Mouse (Mus musculus): ENCODE results near the gene Aoah.

The Aoah gene

DNA sequence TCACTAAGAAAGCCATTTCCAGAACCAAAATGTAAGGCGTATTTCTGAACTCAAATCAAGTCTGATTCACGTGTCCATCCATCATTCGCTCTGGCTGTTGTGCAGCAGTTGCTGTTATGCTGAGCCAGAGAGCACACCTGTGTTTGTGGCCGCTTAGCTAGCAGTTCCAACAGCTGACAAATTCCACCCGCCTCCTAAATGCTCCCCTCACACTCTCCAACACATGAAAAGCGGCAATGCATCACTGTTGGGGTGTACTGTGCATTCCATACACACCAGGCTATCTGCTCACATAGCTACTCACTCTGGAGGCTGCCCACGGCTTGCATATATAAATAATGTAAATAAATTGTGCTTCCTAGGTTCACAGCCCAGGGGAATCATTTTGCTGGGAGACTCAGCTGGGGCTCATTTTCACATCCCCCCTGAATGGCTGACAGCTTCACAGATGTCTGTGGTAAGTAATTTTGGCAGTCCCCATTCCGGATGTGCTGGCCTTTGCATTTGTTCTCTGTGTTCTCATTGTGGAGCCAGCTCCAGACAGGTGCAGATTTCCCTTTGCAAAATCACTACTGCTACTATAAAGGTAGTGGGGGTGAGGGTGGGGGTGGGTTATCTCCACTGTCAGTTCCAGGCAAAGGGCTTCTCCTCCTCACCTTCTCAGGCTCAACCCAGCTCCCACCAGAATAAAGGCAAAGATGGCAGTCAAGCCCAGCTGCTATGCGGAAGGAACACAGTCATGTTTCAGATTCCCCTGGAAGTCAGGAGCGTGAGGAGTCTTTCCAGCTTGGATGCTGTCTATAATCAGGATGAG lies 123.0 kb downstream of the Aoah start:
- DNase-seq: no peak

DNA sequence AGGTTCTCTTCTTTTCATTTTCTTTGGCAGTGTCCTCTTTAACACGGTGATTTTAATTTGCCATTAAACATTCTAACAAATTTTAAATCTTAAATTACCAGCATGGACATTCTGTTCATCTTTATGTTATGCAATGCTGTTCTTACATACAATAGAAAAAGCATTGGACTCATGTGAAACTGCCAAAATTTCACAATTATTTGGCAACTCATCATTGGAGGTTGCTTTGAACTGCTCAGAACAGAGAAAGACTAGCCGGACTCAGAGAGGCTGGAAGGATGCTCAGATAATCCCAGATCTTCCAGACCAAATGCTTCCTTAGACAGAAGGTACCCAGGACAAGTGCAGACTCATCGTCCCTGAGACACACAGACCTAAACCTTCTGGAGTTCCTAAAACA lies 126.5 kb downstream of the Aoah start:
- DNase-seq: no peak

DNA sequence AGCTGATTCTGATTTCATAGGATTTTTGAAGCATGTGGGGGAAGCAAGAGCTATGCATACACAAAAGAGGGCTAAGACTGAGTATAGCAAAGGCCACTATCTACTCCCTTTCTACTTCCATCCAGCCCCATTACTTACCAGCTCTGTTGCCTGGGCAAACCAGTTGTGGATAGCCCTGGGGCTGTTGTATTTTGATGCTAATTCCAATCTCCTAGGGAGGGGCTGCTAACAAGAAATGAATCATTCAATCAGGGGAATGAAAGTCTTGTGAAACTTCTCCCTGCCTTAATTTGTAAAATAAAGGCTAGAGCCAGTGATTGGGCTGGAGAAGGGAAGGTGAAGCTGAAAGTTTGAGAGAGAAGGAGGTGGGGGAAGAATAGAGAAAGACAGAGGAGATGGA lies 142.1 kb downstream of the Aoah start:
- DNase-seq: no peak

DNA sequence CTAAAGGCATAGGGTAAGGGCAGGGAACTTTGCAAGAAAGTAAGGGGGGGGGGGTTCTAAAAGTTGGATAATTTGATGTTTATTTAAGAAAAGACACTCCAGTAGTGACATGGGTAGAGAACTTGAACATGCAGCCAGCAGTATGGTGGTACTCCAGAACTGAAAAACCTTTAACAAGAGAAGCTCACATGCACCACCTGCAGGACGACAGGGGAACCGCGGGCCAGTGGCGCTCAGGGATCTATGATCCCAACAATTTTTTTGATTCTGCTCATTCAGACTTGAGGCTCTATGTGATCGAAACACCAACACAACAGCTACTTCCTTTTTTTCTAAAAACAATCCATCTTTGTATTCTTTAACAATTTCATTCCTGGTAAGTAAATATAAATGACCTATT lies 143.5 kb downstream of the Aoah start:
- DNase-seq: peak; percentile 58

DNA sequence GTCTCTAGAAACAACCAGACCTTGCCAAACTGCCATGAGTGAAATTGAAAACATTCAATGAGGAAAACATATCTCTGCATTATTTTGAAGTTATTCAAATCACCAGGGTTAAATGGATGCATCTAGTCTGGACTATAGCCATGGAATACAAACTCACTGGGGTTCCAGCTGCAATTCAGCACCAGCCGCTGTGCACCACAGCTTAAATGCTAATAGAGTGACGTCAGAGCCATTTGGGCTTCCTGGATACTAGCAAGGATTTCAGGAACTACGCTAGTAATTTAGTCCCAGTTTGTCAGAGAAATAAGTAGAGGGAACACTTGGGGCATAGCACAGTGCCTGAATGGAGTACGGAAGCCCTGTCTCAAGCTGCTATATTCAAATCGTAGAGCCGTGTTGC lies 145.2 kb downstream of the Aoah start:
- DNase-seq: no peak

DNA sequence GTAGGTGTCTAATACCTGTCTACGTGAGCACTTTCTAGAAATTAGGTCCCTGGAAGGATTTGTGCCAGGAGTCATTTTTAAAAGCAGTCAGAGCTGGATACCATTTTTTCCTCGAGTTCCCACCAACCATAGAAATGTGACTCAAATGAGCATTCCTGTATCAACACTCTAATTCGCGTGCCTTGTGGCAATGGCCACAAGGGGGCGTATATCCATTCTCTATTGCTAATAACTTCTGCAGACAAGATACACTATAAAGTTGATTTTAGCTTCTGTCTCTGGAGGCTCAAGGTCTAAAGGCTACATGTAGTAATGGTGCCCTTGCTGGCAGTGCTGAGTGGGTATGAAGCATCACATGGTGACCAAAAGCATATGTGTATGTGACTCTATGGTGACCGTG lies 146.5 kb downstream of the Aoah start:
- peak; percentile 28 for DNase-seq

DNA sequence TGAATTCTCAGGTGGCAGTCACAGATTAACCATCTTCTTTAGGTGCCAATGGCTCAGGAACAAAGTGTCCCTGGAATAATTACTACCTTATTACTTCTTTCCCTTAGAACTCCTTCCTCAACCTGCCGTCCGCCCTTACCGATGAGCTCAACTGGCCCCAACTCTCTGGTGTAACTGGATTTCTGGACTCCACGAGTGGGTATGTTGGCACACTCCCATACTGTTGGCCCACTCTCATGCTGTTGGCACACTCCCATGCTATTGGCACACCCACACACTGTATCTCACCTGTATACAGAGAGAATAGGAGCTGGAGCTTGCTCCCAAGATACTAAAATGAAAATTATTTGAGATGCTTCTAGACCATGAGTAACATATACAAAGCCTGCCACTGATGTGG lies 147.8 kb downstream of the Aoah start:
- no peak for DNase-seq

DNA sequence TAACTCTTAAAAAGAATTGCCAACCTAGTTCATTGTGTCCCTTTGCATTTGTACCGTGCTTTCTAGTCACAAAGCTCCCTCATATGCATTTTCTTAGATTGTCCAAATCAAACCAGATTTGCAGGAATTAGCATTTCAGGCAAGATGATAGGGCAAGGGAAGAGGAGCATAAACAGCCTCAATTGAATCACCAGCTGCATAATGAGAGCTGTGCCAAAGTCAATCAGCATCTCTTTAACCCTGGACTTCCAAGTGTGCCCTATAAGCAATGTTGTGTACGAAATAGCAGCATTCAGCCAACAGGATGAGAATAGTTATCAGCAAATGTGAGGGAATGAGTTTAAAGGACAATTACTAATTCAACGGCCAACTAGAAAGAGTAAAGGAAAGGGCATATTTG lies 169.2 kb downstream of the Aoah start:
- DNase-seq: no peak

DNA sequence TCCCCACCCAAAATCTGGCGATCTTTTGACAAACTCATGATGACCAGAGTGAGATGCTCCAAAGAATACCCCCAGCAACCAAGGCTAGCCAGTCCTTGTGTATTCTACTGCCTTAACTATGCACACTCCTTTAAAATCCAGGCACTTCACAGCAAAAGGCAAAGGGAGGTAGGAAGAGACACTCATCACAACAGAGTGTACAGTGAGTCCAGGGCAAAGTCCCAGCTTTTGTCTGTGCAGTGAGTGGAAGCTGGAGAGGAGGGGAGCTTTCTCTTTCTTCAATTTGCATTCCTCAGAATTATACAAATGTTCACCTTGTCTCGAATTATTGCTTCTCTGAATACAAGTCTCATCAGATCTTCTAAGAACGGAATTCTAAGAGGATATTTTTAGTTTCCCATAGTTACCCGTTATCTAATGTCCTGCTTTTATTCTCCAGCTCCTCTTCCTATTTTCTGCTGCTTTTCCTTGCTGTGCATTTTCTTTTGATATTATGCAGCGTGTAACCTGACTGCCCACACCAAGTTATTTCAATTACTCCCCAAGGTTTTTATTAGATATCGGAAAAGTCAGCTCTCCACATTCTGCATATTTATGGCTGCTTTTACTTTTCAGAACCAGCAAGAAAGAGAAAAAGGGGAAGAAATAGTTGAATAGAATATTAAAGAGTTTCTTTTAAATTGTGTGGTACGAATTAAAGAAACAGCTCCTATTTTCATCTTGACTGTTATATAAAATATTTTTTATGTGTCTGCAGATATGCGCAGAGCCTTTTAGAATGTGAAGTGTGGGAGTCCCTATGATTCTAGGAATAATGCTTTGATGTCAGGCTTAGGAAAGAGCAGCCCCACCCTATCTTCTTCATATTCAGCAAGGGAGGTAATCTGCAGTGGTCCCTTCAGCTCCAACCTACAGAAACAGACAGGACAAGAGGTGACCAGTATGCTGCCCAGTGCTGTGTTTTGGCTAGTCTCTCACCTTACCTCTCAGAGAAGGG lies 187.6 kb downstream of the Aoah start:
- DNase-seq: no peak

DNA sequence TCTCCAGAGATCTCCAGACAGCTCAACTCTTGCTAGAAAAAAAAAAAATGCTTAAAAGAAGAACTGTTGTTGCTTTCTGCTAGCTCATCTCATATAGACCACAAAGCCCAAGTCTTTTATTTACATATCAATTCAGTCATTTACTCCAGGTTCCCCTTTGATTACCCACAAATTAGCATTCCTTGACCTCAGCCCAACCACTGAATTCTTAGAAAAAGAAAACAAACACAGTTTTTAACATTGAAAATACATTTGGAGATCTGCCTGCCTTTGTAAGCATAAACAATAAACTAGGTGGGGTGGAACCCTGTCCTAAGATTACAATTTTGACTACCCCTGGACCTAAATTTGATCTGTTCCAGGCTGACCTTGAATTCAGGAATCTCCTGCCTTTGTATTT lies 191.6 kb downstream of the Aoah start:
- DNase-seq: no peak

DNA sequence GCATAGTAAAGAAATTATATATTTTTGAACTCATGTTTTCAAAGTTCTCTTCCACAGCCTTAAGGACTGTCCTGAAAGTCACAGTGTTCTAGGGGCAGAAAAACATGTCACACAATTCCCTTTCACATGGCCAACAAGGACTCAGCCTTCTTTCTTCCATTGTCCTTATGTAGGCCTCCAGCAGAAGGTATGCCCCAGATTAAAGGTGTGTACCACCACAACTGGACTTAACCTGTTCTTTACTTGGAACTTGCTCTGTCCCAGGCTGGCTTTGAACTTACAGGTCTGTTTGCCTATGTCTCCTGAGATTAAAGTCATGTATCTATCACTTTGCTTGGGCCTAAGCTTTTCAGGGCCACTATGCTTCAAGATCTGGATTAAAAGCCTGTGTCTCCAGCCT lies 192.0 kb downstream of the Aoah start:
- DNase-seq: no peak

DNA sequence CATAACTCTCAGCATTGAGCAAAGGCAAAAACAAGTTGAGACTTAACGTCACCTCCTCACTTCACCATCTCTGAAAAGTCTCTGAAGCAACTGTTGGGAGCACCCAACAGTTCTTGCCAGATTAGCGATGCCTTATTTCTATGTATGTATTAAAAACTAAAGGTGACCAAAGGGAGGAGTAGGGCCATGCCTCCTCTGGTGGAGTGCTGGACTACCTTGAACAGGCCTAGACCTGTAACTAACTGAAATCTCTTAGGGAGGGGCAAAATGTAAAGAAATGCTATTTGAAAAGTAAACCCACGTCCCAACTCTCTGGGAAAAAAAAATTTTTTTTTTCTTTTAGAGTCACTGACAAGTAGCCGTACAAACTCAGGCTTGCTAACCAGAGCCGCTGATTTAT lies 211.3 kb downstream of the Aoah start:
- no peak for DNase-seq

DNA sequence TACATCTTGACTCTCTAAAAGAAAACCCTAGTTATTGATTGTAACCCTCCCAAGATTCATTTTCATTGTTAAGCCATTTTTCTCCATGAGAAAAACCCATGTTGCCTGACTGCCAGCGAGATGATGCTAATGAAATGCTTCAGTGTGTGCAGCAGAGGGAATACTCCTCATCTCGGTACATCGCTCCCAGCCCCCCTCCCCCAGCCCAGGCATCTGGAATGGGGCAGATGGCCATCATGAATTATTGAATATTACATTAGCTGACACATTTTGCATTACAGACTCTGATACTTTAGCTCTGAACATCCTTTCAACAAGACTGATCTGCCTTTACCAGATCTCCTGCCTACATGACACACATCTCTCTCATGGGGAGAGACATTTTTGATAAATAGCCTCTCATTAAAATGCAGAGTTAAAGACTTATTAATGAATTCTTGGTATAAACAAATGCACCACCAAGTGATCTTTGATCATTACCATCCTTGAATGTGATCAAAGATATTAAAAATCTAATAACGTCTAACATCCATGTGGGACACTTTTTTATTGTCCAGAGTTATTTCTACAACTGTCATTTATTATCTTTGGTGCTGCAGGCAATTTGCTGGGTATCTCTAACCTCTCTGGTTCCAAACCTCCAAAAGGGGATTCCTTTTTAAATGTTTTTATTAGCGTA lies 211.9 kb downstream of the Aoah start:
- no peak for DNase-seq

DNA sequence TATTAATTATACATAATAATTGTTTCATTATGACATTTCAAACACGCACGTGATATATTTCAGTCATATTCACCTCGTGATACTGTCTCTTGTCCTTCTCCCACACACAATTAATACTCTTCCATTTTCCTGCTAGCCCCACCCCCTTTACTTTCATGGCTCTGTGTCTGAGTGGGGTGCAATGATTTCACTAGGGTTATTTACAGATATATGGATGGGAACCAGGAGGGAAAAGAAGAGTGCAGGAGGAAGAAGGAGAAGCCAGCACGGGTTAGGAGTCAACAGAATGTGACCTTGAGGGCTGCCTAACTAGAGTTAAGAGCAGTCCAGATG lies 212.4 kb downstream of the Aoah start:
- no peak for DNase-seq

DNA sequence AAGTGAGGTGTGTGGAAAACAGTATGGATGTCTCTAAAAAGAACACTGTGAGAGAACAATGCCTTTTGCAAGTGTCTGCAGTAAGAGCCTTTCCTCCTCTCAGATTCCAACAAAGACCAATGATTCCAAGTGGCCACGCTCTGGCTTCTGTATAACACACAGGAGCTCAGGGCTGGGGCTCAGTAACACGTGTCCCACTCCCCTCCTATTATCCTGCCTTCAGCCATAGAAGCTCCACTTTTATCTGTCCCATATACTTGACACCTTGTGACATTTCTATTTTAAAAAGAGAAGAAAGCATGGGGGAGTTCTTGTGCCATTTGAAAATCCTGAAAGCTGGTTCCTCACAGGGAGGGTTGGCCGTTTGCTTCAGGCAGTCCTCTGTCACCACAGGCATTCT lies 219.7 kb downstream of the Aoah start:
- no peak for DNase-seq

DNA sequence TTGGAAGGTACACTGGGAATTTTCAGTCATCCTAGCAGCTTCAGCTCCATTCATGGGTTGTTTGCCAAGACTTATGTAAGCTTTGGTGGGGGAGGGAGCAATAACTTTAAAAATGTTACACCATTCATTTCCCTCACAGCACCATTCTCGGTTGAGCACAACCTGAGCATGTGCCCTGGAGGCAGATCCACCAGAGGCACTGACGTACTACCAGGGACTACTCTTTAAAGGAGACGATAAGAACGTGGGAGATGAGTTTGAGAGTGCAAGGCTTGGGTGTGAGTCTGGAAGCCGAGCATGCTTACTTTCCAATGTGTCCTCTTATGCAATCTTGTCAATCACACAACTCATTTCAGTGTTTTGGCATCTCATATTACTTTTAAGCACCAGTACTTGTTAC lies 230.9 kb downstream of the Aoah start:
- no peak for DNase-seq

DNA sequence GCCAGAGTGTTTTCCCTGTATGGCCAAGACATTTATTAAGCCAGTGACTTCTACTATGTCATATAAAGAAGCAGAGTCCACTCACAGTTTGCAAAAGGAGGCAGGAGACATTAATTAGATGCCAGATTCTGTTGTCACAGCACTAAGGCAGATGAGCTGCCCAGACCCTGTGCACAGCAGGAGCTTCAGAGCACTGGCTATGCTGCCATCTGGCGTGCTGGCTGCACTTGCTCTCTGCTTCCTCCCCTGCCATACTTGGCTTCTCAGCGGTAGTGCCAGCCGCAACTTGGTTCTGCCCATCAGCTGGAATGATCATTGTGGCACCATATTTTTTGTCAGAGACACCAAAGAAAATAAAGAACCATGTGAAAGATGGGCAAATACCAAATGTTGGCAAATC lies 239.3 kb downstream of the Aoah start:
- DNase-seq: peak; percentile 6

DNA sequence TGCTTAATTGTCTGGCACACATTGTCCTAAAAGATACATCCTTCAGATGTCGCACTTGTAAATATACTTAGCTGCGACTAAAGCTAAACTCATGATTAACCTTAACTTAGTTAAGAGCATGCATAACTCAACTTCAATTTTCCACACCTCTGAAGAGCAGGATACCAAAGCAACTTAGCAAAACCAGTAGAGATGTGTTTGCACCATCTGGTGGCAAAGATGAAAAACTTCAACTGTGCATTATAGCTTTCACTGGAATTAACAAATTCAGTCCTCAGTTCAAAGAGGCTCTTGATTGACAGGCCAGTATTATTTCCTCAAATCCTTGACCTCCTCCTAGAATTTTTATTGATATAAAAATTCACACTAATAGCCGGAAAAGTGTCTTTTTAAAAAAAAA lies 241.1 kb downstream of the Aoah start:
- no peak for DNase-seq

DNA sequence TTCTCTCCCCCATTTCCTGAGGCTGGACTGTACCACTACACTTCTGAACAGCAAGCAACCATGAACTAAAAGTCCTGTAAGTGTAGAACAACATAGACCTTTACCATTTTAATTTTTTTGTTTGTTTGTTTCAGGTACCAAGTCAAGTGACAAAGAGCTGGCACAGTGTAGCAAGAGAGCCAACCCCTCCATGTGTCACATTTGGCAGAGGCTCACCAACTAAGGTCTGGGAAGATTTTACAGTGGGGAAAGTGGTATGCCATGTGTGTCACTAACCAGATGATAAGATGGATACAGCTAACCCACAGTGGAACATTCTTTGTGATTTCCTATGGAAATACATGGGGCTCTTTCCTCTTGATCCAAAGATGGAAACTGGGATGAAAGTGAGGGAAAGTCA lies 242.1 kb downstream of the Aoah start:
- DNase-seq: no peak

DNA sequence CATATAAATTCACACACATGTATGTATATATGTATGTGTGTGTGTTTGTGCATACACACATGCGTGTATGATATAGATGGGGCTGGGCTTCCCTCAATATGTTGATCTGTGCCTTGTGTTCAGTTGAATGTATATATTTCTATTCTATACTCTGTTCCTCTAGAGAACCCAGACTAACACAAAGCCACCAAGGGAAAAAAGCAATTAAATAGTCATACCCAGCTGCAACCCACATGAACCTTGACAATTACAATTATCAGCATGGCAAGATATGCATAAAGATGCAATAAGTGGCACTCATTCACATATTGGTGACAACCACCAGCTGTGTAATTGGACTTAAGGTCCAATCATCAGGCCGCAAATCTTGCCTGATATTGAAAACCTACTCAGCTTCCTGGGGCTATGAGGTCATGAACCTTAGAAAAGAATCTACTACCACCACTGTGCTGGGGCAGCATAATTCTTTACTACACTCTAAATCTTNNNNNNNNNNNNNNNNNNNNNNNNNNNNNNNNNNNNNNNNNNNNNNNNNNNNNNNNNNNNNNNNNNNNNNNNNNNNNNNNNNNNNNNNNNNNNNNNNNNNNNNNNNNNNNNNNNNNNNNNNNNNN lies 246.8 kb downstream of the Aoah start:
- DNase-seq: no peak

DNA sequence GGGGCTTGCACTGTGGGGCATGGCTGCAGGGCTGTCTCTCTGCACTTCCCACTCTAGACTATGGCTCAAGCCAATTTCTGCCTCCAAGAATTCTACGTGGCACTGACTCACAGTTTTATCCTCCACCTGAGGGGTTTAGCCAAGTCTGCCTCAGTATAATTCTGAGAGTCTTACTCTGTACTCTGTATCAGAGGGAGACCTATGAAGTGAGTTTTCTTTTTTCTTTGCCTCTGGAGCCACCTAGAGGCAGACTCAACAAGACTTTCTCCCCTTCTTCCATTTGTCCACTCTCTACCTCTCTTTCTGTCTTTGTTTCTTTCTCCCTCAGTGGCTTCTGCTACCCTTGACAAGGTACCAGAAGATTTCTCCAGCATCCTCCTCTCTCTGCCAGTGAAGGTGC lies 256.2 kb downstream of the Aoah start:
- DNase-seq: no peak

DNA sequence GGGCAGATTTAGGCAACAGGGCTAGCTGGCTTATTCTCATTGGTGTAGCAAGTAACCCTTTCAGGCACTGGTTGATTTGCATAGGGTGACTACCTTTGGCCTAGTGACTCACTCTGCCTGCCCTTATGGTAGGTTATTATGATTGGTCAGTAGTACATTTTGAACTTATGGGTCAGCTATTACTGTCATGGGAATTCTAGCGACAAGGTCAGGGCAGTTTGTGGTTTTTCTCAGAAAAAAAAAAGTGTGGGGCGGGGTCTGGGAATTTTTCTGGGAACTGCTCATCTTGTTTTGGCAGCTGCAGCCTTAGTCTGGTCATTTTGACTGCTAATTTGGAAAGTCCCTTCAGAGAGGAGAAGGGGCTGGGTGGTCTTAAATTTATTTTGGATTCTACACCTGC lies 272.1 kb downstream of the Aoah start:
- no peak for DNase-seq

DNA sequence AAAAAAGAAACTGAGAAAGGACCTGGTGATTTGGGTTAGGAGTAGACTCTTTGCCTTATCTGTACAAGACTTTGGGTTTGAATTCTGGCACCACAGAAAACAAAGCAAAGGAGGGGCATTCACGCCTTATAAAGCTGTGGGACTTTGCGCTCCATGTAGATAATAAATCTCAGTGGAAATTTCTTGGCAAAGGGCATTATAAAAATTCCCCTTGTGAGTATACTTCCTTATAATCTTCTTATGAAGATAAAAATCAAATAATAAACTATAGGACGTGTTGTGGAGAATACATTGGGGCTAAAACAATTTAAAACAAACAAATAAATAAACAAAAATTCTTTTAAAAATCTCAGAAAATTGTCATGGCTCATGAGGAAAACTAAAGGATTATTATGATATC lies 280.9 kb downstream of the Aoah start, which contains the start of gene Olfr1370:
TSS of gene Olfr1370 (minus strand) at position 101 of the 400 bp plus-strand sequence.
- no peak for DNase-seq

Measured in kidney, postnatal 14 days (tissue).